Mouse (Mus musculus): ENCODE results near the gene Yeats2.

Gene Yeats2

GRCm38 (mm10) chr16:20191161-20191882 lies 50.5 kb downstream of the Yeats2 start:
- DNase-seq (ENCODE audit: low read depth, low spot score) = no peak

DNA sequence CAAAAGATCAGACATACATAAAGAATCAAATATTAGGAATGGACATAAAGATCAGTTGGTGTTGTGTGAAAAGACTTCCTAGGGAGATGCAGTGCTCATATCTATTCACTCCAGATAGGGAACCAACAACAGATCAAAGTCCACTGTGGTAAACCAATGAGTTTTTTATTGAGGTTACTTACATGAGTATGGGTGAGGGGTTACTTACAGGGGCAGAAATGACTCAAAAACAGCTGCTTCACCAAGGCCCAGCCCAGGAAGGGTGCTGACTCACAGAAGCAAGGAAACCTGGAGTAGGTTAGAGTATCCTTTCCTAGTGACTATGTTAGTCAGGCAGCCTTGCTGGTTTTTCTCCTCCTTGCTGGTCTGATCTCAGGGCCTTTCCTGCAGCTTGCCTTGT lies 51.2 kb downstream of the Yeats2 start:
- DNase-seq (ENCODE audit: low read depth, low spot score) = no peak

DNA sequence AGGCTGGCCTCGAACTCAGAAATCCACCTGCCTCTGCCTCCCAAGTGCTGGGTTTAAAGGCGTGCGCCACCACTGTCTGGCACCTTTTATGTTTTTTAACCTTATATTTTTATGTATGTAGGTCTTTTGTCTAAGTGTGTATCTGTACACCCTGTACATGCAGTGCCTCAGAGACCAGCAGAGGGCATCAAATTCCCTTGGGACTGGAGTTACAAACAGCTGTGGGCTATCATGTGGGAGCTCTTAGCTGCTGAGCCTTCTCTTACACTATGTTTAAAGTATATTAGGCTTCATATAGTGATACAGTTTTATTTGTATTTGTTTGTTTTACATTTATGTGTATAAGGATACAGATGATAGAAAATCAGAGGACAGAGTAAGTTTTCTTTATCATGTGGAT lies 54.7 kb downstream of the Yeats2 start:
- DNase-seq (ENCODE audit: low read depth, low spot score) = no peak

DNA sequence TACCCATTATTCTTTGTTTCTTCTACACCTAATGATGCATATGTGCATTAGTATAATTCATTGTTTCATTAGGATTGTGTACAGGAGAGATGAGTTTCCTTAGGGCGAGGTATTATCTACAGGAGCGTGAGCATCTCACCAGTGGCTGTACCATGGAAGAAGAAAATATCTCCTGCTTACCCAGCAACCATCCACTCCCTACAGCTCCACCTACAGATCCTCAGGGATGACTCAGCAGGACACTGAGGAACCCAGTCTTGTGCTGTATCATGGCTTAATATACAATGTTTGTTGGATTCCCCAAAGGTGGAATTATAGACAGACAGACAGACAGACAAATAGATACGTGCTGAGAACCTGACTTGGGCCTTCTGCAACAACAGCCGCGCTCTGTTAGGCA lies 56.1 kb downstream of the Yeats2 start:
- DNase-seq (ENCODE audit: low read depth, low spot score) = no peak

GRCm38 (mm10) chr16:20199501-20200201 lies 58.8 kb downstream of the Yeats2 start:
- no peak for DNase-seq (ENCODE audit: low read depth, low spot score)

DNA sequence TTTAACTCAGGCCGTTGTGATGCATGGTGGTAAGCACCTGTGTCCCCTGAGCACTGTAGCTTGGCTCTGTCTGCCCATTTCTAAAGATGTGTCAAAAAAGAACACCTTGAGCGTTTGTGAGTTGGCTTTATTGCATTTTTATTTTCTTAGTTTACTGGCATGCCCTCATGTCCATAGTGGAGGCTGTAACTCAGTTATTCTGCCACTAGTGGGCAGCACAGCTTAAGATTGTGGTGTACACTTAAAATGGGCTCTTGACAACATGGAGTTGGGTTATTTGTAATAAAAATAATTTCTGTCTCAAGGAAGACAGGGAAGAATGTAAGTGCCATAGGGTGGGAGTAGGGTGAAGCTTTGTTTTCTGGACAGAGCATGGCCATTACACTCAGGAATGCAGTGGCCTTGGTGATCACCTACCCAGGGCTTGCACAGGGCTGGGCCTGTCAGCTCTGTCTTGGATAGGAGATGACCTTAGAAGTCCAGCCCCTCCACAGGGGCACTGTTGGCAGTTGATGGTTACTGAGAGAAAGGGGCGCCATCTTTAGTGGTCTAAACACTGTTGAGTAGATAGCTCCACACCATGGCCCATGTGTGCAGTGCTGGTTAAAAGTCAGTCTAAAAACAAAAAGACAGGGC lies 72.8 kb downstream of the Yeats2 start:
- peak; percentile 15 for DNase-seq (ENCODE audit: low read depth, low spot score)

DNA sequence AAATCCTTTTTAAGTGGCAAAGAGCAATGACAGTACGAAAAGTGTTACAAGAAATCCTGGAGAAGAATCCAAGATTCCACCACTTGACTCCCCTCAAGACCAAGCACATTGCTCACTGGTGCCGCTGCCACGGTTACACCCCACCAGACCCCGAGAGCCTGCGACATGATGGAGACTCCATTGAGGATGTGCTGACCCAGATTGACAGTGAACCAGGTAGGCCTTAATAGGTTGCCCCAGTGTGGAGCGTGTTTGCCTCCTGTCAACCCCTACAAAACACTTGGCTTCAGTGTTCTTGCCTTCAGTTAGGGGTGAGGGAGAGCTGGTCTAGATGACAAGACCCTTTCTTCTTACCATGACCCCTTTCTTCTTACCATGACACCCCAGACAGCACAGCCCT lies 81.9 kb downstream of the Yeats2 start:
- no peak for DNase-seq (ENCODE audit: low read depth, low spot score)

DNA sequence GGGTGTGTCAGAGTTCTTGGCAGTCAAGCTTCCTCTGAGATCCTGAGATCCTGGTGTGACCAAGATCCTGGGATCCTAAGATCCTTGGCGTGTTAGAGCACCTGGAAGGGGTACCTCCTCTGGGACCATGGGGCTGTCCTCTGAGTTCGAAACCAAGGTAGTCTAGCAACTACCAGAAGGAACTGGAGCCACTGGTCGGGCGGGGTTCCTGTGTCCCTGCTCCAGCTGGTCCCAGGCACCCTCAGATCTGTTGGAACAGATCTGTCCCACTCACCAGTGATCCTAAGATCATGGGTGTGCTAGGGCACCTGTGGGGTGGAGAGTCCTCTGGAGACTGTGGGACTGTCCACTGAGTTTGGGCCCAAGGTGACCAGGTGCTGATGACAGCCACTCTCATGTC lies 85.8 kb downstream of the Yeats2 start:
- DNase-seq (ENCODE audit: low read depth, low spot score) = no peak

- no peak for DNase-seq (ENCODE audit: low read depth, low spot score)
Measured at GRCm38 (mm10) chr16:20227504-20227903, 86.6 kb downstream of the Yeats2 start.

GRCm38 (mm10) chr16:20228167-20228566 lies 87.3 kb downstream of the Yeats2 start:
- no peak for DNase-seq (ENCODE audit: low read depth, low spot score)

DNA sequence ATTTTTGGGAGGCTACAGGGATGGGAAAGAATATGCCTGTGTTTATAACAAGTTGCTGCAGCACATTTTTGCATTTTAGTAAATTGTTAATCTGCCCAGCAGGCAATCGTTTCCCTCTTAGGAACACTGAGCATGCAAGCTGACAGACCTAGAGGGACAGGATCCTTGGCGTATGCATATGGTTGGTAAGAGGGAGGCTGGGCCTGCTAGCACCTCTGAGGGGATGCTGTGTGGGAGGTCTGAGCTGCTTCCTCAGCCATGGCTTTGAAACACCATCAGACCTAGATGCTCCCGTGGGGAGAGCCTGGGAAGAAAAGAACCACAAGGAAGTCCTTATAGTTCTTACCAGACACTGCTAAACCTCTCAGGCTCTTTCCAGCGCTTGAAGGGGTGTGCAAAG lies 93.5 kb downstream of the Yeats2 start:
- no peak for DNase-seq (ENCODE audit: low read depth, low spot score)

DNA sequence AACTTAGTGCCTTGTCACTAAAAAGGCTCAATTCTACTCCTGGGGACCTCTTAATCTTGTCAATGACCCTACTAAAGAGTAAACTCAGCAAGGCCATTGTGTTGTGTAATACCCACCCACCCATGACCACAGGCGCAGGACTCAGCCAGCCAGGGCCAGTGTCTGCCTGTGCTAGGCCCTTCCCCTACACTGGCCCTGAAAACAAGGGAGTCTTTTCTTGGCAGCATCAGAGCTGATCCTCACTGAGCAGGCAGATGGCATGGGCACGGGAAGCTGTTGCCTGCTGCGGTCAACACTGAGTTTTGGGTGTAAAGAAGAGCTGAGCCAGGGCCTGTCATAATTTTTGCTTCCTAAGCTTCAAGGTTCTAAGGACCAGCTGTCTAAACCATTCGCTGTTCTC lies 96.6 kb downstream of the Yeats2 start:
- no peak for DNase-seq (ENCODE audit: low read depth, low spot score)

GRCm38 (mm10) chr16:20238646-20239045 lies 97.8 kb downstream of the Yeats2 start:
- DNase-seq (ENCODE audit: low read depth, low spot score) = no peak

DNA sequence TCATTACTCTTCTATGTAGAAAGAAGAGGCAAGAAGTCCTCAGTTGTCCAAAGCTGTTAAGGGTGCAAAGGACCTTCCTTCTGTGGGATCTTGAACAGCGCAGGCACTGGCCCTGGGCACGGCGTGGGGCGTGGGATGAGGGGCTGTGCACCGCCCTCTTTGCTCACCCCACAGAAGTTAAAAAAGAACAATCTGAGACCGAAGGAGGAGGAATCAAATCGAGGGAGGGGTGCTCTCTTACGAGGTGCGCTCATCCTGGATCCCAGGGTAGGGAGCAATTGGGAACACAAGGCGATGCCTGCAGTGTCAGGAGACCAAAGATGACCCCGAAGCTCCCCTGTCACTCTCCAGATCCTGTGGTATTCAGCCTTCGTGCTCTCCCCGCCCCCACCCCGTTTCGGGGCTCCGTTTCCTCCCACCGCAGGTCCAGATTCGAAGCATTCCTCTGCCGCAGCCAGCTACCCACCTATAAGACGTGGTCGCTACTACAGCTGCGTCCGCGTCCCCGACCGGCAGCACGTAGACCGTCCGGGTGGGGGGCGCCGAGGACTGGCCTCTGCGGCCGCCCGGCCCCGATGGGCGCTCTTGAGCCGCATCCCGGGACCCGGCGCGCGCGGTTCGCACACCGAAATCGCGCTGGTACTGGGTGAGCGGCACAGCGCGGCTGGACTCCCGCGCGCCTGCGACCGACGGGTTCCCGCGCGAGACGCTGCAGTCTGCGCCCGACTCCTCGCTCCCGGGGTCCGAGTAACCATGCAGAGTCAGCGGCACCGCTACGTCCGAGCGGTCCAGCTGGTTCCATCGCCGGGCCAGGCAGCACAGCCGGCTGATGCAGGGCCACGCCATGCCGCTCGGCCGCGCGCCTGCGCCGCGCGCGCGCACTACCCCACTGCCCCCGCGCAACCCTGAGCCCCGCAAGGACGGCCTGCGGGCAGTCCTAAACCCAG lies 99.9 kb downstream of the Yeats2 start, which contains the start of gene Map6d1:
Gene Map6d1 (minus strand): TSS at position 891 of the 947 bp plus-strand sequence.
- DNase-seq (ENCODE audit: low read depth, low spot score) = peak; percentile 25

DNA sequence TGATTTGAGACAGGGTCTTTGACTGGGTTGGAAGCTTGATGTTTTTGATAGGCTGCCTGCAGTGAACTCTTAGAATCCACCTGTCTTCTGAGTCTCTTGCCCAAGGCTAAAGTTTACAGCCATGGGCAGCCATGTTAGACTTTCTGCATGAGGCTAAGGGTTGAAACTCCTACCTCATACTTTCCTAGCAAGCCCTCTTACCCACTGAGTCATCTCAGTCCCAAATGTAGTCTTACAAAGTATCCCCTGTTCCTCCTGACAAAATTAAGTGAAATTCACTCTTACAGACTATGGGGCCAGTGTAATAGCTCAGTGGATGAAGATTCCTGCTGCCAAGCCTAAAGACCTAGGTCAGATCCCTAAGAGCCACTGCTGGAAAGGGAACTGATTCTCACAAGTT lies 106.2 kb downstream of the Yeats2 start:
- no peak for DNase-seq (ENCODE audit: low read depth, low spot score)

GRCm38 (mm10) chr16:20248442-20249174 lies 107.7 kb downstream of the Yeats2 start:
- DNase-seq (ENCODE audit: low read depth, low spot score) = no peak

- DNase-seq (ENCODE audit: low read depth, low spot score) = no peak
Measured at GRCm38 (mm10) chr16:20257926-20258325, 117.1 kb downstream of the Yeats2 start.

GRCm38 (mm10) chr16:20265089-20265488 lies 124.2 kb downstream of the Yeats2 start:
- no peak for DNase-seq (ENCODE audit: low read depth, low spot score)

DNA sequence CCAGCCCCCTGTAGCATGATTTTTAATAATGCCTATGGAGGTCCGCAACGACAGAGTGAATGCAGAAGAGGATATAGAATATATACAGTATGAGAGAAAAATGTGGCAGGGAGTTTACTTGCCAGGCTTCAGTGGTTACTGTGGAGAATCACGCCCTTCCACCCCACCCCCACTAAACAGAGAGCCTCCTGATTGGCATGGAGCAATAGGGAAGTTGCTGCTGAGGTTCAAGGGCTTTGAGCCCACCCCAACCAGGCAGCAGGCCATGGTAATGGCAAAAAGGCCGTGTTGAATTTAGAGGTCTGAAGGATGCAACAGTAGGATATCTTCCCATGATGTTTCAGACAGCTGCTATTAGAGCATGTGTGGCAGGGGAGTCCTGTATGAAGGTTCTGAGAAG lies 130.5 kb downstream of the Yeats2 start:
- DNase-seq (ENCODE audit: low read depth, low spot score) = no peak

DNA sequence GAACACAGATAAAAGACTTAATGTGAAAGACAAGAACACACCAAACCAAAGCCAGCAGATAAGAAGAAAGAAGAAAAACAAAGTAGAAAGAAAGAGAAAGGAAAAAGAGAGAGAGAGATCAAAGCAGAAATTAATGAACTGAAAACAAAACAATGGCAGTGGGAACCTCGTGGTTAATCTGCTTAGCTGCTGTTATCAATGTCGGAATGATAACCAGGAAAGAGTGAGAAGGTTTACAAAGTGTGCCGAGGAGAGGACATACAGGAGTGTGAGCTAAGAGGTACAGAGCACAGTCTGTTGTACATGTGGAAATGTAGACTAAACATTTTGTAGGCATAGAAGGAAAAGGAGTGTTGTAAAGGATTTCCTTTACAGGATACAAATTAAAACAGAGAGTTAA lies 132.1 kb downstream of the Yeats2 start:
- no peak for DNase-seq (ENCODE audit: low read depth, low spot score)

- no peak for DNase-seq (ENCODE audit: low read depth, low spot score)
Measured at GRCm38 (mm10) chr16:20279395-20279794, 138.5 kb downstream of the Yeats2 start.
